Mouse (Mus musculus) bone marrow, adult 2 months (tissue): ENCODE measurements around the gene Spdef.

Source experiments
- CTCF ChIP-seq: fragments of 200-500 bp; IDR thresholded peaks from 2 replicates; pipeline ENCODE4 v1.5.1; 2011; ENCODE audit warnings: low read length, control low read depth; ENCODE audit not compliant: control insufficient read depth, insufficient read depth
- POLR2A ChIP-seq: fragments of 200-500 bp; IDR thresholded peaks from 2 replicates; pipeline ENCODE4 v1.6.1; 2011; ENCODE audit warnings: low read depth, mild to moderate bottlenecking, control low read depth, low read length, borderline replicate concordance; ENCODE audit not compliant: control insufficient read depth

GRCm38 (mm10) chr17:27673945-27674344, 54.8 kb downstream of the Spdef start:
- no peak for TF ChIP-seq POLR2A
- no peak for TF ChIP-seq CTCF
